Mouse (Mus musculus): ENCODE measurements at regions not wholly inside any gene's neighbourhood (a gene's known extent, or its start where the extent isn't known, plus 50 kb on each side); places are given as distances from the start of the nearest gene placed in this dataset.

DNA sequence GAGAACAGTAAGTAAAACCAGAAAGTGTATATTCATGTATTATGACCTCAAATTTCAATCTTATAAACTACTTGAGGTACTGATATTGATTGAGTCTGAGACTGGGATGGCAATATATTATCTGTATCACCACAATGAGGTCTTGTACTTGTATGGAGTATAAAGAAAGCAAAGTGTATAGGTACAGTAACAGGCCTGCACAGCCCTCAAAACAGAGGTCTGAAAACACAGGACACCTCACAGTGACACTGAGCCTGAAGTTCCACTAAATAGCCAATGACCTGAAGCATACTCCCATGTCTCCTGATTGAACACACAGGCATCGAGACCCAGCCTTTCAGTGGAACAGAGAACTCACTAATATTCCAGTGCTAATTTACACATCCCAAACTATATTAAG, 144.8 kb downstream of the Dad1 start:
- Histone ChIP-seq H3K36me3 (no peaks in the 10 kb centered on the region), H3K27me3 (replicated peaks) (no peaks in the 10 kb centered on the region), H3K9ac (no peak overlapping the region), H3K4me2 (replicated peaks) (0 out of 2 replicates have a peak overlapping the region, but pooled peaks have one; percentile 18), H3K27ac (no peak overlapping the region), H3K4me1 (replicated peaks) (peaks cover 11% of the 10 kb centered on the region), H3K4me3 (replicated peaks) (no peak overlapping the region), H3K9me3 (no peaks in the 10 kb centered on the region)
- 81% methylated on average over 1 of the region's 1 CpGs for WGBS
- ATAC-seq = no peak

DNA sequence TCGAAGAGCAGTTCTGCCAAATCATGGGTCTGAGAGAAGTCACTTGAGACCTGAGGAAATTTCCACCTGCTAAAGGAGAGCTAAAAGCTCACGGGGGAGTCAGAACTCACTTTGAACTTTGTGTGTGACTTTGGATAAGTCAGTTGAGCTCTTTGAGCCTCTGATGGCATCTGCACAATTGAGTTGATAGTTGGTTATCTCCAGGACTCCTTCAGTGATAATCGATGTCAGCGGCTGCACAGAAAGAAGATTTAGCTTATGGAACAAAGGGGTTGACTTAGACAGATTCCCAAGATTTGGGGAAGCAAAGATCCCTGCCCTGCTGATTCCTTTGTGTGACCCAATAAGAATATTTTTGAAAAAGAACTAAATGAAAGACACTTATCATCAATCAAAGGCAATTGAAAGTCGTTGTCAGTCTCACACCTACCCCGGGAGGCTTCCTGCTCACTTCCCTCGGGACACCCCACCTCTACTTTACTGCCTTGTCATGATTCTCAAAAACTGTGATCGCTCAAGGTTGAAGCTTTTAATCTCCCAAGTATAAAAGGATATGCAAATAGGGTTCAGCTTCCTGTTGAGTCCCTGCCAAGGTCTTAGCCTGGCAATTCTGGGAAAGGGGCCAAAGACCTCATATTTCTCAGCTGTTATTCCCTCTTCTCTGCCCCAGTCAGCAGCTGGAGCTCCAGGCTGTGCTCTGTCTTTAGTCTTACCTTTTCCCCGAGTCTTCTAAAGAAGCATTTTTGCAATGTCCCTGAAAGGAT, 145.4 kb downstream of the Dad1 start:
- H3K4me2 ChIP-seq (replicated peaks) = peak overlapping the region; percentile 18; the same call in 1 of the 2 replicates
- H3K9me3 ChIP-seq = no peaks in the 10 kb centered on the region
- no peak overlapping the region for H3K4me3 ChIP-seq (replicated peaks)
- no peaks in the 10 kb centered on the region for H3K27me3 ChIP-seq (replicated peaks)
- WGBS = 15% methylated on average over 9 of the region's 9 CpGs
- H3K9ac ChIP-seq = no peak overlapping the region
- peaks cover 11% of the 10 kb centered on the region for H3K4me1 ChIP-seq (replicated peaks)
- H3K27ac ChIP-seq = no peak overlapping the region
- peak; percentile 82 for ATAC-seq
- H3K36me3 ChIP-seq = no peaks in the 10 kb centered on the region

DNA sequence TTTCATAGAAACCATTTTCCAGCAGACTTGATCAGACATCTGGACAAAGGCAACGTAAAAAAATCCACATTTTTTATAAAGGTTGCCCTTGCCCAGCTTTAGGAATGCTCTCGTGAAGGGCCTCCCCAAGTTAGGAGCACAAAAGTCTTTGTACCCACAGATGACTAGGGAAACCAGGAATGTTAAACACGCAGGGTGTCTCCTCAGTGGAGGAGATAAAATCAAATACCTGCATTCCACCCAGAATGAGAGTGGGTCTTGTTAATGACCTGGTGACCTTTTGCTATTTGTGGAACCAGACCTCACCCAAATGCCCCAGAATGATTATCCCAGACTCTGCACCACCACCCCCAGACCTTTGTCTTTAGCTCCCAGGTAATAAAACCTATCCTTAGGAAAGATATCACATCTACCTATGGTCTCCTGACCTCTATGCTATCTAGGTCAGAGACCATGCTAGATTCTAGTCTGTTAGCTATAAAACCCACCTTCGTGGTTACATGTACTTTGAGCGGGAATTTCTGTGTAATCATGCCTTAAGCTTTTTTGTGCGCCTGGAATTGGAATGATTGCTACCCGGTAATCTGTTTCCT, 146.6 kb downstream of the Dad1 start:
- H3K4me1 ChIP-seq (replicated peaks) = peaks cover 11% of the 10 kb centered on the region
- peak; percentile 71 for ATAC-seq
- H3K9ac ChIP-seq = no peak overlapping the region
- H3K27ac ChIP-seq = no peak overlapping the region
- no peak overlapping the region for H3K4me3 ChIP-seq (replicated peaks)
- H3K9me3 ChIP-seq = no peaks in the 10 kb centered on the region
- no peak overlapping the region for H3K4me2 ChIP-seq (replicated peaks)
- 50% methylated on average over 7 of the region's 7 CpGs for WGBS
- no peaks in the 10 kb centered on the region for H3K36me3 ChIP-seq
- H3K27me3 ChIP-seq (replicated peaks) = no peaks in the 10 kb centered on the region

GRCm38 (mm10) chr14:54104243-54104642, 149.7 kb downstream of the Dad1 start:
- no peaks in the 10 kb centered on the region for H3K27me3 ChIP-seq (replicated peaks)
- 69% methylated on average over 6 of the region's 6 CpGs for WGBS
- no peak overlapping the region for H3K4me3 ChIP-seq (replicated peaks)
- H3K9me3 ChIP-seq = no peaks in the 10 kb centered on the region
- H3K27ac ChIP-seq = no peak overlapping the region
- ATAC-seq = no peak
- H3K36me3 ChIP-seq = no peaks in the 10 kb centered on the region
- peaks cover 6% of the 10 kb centered on the region for H3K4me1 ChIP-seq (replicated peaks)
- H3K9ac ChIP-seq = no peak overlapping the region
- no peak overlapping the region for H3K4me2 ChIP-seq (replicated peaks)

DNA sequence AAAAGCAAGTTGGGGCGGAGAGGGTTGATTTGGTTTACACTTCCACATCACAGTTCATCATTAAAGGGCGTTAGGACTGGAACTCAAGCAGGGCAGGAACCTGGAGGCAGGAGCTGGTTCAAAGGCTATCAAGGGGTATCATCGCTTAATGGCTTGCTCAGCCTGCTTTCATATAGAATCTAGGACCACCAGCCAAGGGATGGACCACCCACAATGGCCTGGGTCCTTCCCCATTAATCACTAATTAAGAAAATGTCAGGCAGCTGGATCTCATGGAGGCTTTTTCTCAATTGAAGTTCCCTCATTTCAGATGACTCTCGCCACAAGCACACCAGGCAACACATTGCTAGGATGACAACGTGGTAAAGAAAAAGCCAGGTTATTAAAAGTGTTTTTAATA, 150.4 kb downstream of the Dad1 start:
- ATAC-seq = no peak
- no peak overlapping the region for H3K4me3 ChIP-seq (replicated peaks)
- H3K4me1 ChIP-seq (replicated peaks) = peaks cover 7% of the 10 kb centered on the region
- no peak overlapping the region for H3K9ac ChIP-seq
- 85% methylated on average over 5 of the region's 5 CpGs for WGBS
- H3K27ac ChIP-seq = no peak overlapping the region
- H3K36me3 ChIP-seq = no peaks in the 10 kb centered on the region
- H3K9me3 ChIP-seq = no peaks in the 10 kb centered on the region
- no peaks in the 10 kb centered on the region for H3K27me3 ChIP-seq (replicated peaks)
- H3K4me2 ChIP-seq (replicated peaks) = no peak overlapping the region

DNA sequence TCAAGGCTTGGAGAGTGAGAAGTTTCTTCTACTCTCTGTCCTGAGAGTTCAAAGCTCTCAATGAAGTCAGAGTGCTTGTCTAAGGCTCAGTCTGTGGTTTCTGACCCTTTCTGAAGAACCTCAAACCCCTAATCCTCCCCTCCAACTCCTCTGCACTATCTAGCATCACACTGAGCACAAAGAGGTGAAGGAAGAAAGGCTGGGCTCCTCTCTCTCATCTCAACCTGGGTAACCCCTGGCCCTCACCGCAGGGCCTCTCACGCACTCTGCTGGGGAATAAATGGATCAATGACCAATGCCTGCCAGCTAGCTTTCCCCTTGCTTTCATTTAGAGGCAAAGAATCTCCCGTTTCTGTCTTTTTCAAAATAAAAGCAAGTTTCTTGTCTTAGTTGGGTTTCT, 150.8 kb downstream of the Dad1 start:
- 75% methylated on average over 3 of the region's 3 CpGs for WGBS
- no peak for ATAC-seq

GRCm38 (mm10) chr14:54101775-54102174, 152.1 kb downstream of the Dad1 start:
- peaks cover 16% of the 10 kb centered on the region for H3K4me1 ChIP-seq (replicated peaks)
- no peak for ATAC-seq
- no peaks in the 10 kb centered on the region for H3K36me3 ChIP-seq
- no peak overlapping the region for H3K4me2 ChIP-seq (replicated peaks)
- no peaks in the 10 kb centered on the region for H3K9me3 ChIP-seq
- no peaks in the 10 kb centered on the region for H3K27me3 ChIP-seq (replicated peaks)
- no peak overlapping the region for H3K27ac ChIP-seq
- H3K9ac ChIP-seq = no peak overlapping the region
- H3K4me3 ChIP-seq (replicated peaks) = no peak overlapping the region
- 29% methylated on average over 3 of the region's 3 CpGs for WGBS

More for the DNA sequence above, 150.8 kb downstream of the Dad1 start:
- Histone ChIP-seq H3K27ac (no peak overlapping the region), H3K9ac (no peak overlapping the region), H3K4me1 (replicated peaks) (peaks cover 8% of the 10 kb centered on the region), H3K27me3 (replicated peaks) (no peaks in the 10 kb centered on the region), H3K4me2 (replicated peaks) (no peak overlapping the region), H3K9me3 (no peaks in the 10 kb centered on the region), H3K36me3 (no peaks in the 10 kb centered on the region), H3K4me3 (replicated peaks) (no peak overlapping the region)

- Histone ChIP-seq H3K4me3 (replicated peaks) (no peak overlapping the region), H3K9me3 (no peaks in the 10 kb centered on the region), H3K4me2 (replicated peaks) (no peak overlapping the region), H3K27ac (no peak overlapping the region), H3K36me3 (no peaks in the 10 kb centered on the region), H3K4me1 (replicated peaks) (peaks cover 16% of the 10 kb centered on the region), H3K9ac (no peak overlapping the region), H3K27me3 (replicated peaks) (no peaks in the 10 kb centered on the region)
- 87% methylated on average over 6 of the region's 6 CpGs for WGBS
- no peak for ATAC-seq
Observed at GRCm38 (mm10) chr14:54099360-54099759, 154.5 kb downstream of the Dad1 start.

DNA sequence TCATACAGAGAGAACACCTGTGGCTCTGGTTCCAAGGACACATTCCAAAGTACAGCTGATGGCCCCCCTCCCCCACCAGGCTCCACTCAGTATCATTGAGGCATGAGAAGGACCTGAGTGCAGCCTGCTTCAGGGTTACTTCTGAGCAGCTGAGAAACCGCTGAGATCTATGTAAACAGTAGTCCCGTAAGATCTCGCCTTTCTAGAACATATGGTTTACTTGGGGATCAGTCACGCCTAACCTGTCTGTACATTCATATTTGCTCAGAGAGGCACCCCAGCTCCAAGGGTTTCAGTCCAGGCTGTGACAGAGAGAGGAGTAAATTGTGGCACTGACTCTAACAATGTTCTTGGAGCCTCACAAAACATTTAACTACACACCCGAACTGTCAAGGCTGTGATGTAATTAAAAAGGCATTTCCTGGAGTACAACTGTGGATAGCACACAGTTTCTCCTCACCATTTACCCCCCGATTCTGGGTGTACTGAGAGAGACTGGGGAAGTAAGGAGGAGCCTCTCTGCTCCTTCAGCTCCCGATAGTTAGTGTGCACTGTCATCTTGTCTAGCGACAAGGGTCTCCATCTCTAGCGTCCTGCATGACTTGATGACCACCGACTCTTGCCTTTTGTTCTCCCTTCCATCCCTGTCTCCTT, 155.7 kb downstream of the Dad1 start:
- Histone ChIP-seq H3K36me3 (no peaks in the 10 kb centered on the region), H3K4me2 (replicated peaks) (peak overlapping the region; percentile 33), H3K9me3 (no peaks in the 10 kb centered on the region), H3K27ac (no peak overlapping the region), H3K4me1 (replicated peaks) (peaks cover 16% of the 10 kb centered on the region), H3K27me3 (replicated peaks) (no peaks in the 10 kb centered on the region), H3K9ac (no peak overlapping the region), H3K4me3 (replicated peaks) (no peak overlapping the region)
- 35% methylated on average over 10 of the region's 10 CpGs for WGBS
- ATAC-seq = peak; percentile 72

GRCm38 (mm10) chr14:54097026-54097425, 156.9 kb downstream of the Dad1 start:
- Histone ChIP-seq H3K4me3 (replicated peaks) (no peak overlapping the region), H3K4me1 (replicated peaks) (peaks cover 16% of the 10 kb centered on the region), H3K27ac (no peak overlapping the region), H3K9me3 (no peaks in the 10 kb centered on the region), H3K4me2 (replicated peaks) (no peak overlapping the region), H3K9ac (no peak overlapping the region), H3K27me3 (replicated peaks) (no peaks in the 10 kb centered on the region), H3K36me3 (no peaks in the 10 kb centered on the region)
- WGBS = 60% methylated on average over 2 of the region's 2 CpGs
- no peak for ATAC-seq

DNA sequence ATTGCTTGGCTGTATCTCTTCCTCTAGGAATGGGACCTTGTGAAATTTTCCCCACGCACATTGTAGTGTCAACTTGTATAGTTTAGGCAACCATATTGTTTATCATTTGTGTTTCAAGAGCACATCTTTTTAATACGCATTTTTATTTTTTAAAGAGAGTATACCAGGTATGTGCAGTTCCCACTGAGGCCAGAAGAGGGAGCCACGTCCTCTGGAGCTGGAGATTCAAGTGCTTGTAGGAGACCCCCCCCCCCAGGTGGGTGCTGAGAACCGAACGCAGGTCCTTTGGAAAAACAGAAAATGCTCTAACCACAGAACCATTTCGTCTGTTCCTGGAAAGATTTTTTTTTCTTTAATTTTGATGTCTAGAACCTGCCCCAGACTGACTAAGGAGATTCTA, 161.5 kb downstream of the Dad1 start:
- H3K4me3 ChIP-seq (replicated peaks) = no peak overlapping the region
- peaks cover 2% of the 10 kb centered on the region; the same call in 1 of the 2 replicates for H3K4me1 ChIP-seq (replicated peaks)
- H3K9me3 ChIP-seq = no peaks in the 10 kb centered on the region
- no peak overlapping the region for H3K27ac ChIP-seq
- H3K27me3 ChIP-seq (replicated peaks) = no peaks in the 10 kb centered on the region
- H3K9ac ChIP-seq = no peak overlapping the region
- H3K4me2 ChIP-seq (replicated peaks) = no peak overlapping the region
- no peak for ATAC-seq
- 91% methylated on average over 6 of the region's 6 CpGs for WGBS
- H3K36me3 ChIP-seq = no peaks in the 10 kb centered on the region

DNA sequence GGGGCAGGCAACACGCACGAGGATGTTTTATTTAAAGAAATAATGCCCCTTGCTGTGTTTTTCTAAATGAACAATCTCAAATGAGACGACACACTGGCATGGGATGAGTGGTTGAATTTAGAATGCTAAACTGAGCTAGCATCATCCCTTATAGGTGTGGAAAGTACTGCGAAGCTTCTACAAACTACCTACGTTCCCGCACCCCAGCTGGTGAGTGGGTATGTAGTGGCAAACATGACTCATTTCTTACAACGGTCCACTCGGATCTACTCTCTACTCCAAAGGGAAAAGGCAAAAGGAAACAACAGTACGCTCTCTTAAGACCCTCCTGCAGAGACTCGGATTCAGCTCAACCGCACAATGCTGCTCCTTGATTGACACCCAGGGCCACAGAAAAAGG, 167.2 kb downstream of the Dad1 start:
- no peaks in the 10 kb centered on the region; the same call in 1 of the 2 replicates for H3K4me1 ChIP-seq (replicated peaks)
- H3K4me2 ChIP-seq (replicated peaks) = no peak overlapping the region
- no peaks in the 10 kb centered on the region for H3K36me3 ChIP-seq
- H3K27me3 ChIP-seq (replicated peaks) = no peaks in the 10 kb centered on the region
- WGBS = 88% methylated on average over 11 of the region's 11 CpGs
- no peak overlapping the region for H3K9ac ChIP-seq
- ATAC-seq = no peak
- H3K27ac ChIP-seq = no peak overlapping the region
- no peak overlapping the region for H3K4me3 ChIP-seq (replicated peaks)
- H3K9me3 ChIP-seq = no peaks in the 10 kb centered on the region

All from intestine, embryonic 15.5 days (tissue).